Mouse (Mus musculus): ENCODE measurements around the gene Acin1. TPM values are rescaled to one million over a fixed set of nuclear protein-coding genes. Genes with fewer than 3 reads are reported as not detected.
"Not testable (repeated sequence)": the region's sequence is repeated elsewhere in the genome, so short reads cannot be mapped to it uniquely, and the experiment has no call there.

Gene Acin1
- total RNA-seq, 2 experiments from 2014 or later = 210 to 242 TPM

DNA sequence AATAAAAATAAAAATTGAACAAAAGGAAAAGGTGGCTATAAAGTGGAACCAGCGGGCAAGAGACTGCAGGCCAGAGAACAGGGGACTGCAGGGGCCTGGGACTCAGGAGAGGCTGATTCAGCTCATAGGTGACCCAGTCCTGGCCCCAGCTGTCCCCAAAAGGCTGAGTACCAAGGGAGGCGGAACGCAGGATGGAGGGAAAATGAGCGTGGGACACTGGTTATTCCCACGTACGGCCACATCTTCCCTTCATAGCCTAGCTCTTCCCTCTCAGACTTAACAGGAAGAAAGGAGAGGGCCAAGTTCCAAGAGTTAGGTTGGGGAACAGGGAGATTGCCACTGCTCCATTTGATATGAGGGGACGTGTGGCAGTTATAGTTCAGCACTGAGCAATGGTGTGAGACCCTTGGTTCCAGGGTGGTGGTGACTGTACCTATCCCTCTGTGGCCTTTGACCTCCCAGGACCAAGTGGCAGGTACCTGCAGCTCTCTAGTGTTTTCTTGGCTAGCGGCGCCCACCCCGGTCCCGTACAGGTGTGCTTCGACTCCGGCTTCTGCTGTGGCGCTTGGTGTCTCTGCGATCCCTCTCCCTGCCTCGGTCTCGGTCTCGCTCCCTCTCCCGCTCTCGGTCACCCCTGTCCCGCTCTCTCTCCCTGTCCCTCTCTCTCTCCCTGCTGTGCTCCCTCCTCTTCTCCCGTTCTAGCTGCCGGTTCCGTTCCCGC is 44.3 kb downstream of the Acin1 start:
- no peak for DNase-seq

- DNase-seq = peak; percentile 88 to 90
These were observed 45.3 kb downstream of the Acin1 start, which contains the start of gene Cdh24 for GRCm38 (mm10) chr14:54641305-54641969. Gene Cdh24 (minus strand): TSS chr14:54641364.

DNA sequence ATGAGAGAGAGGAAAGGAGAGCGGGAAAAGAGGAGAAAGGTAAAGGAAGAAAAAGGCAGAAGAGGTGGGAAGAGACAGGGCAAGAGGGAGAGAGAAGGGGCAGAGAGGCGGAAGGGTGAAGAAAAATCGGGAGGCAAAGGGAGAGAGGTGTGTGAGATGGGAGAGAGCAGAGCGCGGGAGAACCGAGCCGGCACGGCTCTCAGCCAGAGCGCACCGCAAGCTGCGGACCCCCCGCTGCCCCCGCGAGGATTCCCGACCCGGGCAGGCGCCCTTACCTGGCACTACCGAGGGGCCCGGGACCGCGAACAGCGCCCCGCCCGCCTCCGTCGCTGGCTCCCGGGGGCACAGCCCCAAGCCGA is 45.8 kb downstream of the Acin1 start, which contains the start of gene Gm17606:
Gene Gm17606 (plus strand): TSS at position 7 of the 359 bp plus-strand sequence.
- DNase-seq = no peak

- no peak for DNase-seq
These were observed 46.6 kb downstream of the Acin1 start for GRCm38 (mm10) chr14:54640121-54640520.

DNA sequence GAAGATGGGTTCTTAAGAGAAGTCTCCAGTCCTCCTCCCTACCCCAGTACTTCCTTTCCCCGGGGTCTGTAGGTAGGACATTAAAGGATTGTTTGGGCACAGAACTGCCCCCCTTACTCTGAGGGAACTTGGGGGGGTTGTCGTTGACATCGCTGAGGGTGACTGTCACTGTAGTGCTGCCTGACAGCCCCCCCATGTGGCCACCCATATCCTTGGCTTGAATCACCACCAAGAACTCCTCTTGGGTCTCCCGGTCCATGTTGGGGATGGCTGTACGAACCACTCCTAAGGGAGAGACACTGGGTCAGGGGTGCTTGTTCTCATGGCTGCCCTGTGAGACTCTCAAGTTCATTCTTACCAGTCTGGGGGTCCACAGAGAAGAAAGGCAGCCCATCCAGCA is 48.5 kb downstream of the Acin1 start:
- DNase-seq = no peak

GRCm38 (mm10) chr14:54636954-54637353 is 49.8 kb downstream of the Acin1 start:
- no peak for DNase-seq

- DNase-seq = no peak
These were observed 52.5 kb downstream of the Acin1 start for GRCm38 (mm10) chr14:54634182-54634581.

DNA sequence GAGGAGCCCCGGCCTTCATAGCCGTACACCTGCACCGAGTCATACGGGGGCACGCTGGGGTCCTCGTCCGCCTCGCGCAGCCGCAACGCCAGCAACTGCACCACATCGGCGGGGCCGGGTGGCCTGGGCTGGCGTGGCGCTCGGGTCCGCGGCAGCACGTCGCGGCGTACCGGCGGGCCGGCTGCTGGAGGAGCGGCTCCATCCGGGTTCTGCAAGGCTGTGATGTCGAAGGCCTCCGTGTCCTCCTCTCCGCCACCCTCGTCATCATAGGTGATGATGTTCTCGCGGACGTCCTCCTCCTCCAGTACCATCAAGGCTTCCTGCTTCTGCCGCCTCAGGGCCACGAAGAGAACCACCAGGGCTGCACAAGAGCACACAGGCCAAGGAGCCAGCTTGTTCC is 54.5 kb downstream of the Acin1 start:
- no peak for DNase-seq

DNA sequence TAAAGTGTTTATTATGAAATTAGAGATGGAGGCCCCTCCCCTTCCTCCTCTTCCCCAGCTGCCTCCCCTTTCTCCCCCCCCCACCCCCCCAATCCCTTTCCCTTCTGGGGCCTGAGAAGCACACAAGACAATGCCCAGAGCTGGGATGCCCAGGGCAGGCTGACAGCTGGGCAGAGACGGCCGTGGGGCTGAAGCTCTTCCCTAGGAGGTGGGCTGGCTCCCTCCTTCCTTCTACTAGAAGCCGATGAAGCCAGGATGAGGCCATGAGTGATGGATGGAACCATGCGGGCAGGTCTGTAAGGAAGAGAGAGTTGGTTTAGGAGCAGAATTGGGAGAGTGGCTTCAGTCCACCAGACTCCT is 55.5 kb downstream of the Acin1 start:
- DNase-seq = no peak

- no peak for DNase-seq
These were observed 56.0 kb downstream of the Acin1 start for GRCm38 (mm10) chr14:54630583-54631239.

GRCm38 (mm10) chr14:54629797-54630196 is 56.9 kb downstream of the Acin1 start:
- DNase-seq = no peak

DNA sequence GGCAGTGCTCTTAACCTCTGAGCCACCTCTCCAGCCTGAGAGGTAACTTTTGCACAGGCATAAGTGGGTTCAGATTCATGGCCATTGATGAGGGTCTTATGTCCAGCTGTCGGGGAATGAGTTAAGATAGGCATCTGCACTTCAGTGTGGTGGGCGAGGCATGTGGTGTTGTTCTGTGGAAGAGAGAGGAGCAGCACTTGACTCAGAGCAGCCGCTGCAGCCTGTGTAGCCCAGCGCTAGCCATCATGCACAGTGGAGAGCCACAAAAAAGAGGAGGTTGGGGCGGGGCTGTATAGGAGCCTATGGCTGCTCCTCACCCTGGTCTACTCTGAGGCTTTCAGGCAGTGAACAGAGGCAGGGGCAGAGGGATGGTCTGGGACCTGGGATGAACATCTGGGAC is 58.6 kb downstream of the Acin1 start:
- no peak for DNase-seq

DNA sequence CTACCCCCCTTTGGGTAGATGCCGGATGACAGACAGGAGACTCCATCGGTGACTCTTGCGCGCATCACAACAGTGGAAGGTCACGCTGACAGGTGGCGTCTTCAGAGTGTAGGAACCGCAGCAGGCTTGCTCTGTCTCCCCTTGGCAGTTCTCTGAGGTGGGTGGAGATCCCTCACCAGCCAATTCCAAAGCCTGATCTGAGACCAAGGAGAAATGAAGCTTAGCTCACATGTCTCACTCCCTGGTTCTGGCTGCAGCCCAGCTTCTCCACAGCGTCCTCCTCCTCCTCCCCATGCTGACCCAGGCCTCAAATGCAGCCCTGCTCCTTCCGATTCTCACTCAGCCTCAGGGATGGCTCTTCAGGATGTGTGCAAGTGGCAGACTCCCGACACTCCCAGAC is 61.8 kb downstream of the Acin1 start:
- DNase-seq = no peak

GRCm38 (mm10) chr14:54623334-54623733 is 63.4 kb downstream of the Acin1 start:
- no peak for DNase-seq

DNA sequence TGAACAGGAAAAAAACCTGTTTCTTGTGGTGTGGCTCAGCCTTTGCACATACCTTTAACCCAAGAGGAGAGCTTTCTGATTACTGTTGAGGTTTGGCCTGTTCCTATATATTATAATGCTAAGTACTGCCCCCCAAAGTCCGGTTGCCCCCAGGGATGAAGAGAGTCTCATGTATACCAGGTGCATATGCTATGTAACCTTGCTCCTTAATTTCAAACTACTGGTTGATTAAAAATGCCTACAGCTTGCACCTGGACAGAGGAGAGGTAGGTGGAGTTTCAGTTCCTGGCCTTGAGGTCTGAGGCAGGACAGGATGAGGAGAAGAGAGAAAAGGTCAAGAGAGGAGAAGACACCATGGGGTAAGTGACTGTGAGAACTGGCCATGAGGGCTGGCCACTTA is 65.6 kb downstream of the Acin1 start, which contains the start of gene Psmb11:
Gene Psmb11 (plus strand): TSS at position 301 of the 400 bp plus-strand sequence.
- DNase-seq = no peak

DNA sequence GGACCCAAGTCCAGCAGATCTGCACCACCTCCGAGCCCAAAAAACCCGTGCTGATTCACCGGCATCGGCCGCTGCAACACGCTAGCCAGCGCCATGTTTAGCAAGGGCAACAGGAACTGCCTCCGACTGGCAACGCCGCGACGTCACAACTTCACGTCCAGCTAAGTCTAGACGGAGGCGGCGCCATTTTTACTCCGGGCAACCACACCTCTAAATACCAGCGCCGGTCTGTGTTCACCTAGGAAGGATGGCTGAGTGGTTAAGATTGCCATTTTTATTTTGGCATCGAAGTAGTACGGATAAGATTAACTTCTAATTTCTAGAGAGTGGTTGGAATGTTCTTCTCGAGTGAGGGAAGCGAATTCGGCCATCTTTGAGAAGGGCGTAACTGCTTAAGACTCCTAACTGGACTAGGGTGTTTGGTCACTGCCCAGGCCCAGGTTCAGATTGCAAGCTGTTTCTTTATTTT is 68.8 kb downstream of the Acin1 start, which contains the start of gene Psmb5:
Gene Psmb5 (minus strand): TSS at position 126 of the 469 bp plus-strand sequence.
- peak; percentile 87 to 88 for DNase-seq

DNA sequence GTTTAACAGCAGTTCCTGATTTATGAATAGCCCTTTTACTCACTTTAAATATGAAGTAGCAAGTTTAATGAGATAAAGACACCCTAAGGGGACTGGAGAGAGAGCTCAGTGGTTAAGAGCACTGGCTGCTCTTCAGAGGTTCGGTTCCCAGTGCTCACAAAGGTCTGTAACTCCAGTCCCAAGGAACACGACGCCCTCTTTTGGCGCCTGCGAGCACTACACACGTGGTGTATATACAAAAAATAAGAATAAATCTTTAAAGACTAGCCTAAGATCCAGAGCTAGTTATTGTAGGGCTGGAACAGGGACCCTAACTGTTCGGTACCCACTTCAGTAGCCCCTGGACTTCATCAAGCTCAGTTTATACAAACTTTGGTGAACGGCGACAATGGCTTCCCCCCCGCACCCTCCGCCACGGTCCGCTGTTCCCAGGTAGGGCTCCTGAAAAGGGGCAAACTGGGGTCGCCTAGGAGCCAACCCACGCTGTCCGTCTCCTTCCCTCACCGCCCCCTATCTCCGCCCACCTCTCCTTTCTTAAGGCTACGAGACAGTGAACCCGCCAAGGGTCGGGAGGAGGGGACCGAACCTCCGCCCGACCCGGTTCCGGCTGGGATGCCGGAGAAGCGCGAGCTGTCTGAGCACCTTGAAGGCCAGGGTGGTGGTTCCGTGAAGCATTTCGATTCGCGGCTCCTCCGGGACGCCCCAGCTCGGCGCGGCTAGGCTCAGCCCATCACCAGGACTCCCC is 69.4 kb downstream of the Acin1 start:
- DNase-seq = no peak

GRCm38 (mm10) chr14:54616226-54616825 is 70.4 kb downstream of the Acin1 start:
- DNase-seq = no peak

GRCm38 (mm10) chr14:54614130-54614529 is 72.6 kb downstream of the Acin1 start:
- not testable (repeated sequence) for DNase-seq

- DNase-seq = peak; percentile 70 to 77
These were observed 76.1 kb downstream of the Acin1 start for GRCm38 (mm10) chr14:54610648-54611047.

GRCm38 (mm10) chr14:54609962-54610361 is 76.8 kb downstream of the Acin1 start:
- no peak for DNase-seq

DNA sequence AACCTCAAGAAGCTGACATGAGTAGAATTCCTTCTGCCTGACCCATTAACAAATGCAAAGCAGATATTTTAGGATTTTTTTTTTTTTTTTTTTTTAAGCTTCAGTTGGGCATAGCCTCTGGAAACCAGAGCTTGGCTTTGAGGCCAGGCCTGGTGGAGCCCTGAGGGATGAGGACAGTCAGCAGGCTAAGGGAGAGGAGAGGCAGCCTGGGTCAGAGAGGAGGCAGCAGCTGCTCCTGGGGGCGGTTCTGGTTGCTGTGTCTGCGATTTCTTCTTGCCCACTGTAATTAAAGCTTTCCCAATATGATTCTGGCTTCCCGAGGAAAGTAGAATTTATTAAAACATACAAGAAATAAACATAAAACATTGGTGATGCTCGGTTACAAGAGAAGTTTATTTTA is 77.5 kb downstream of the Acin1 start:
- DNase-seq = no peak
